Mouse (Mus musculus) left cerebral cortex, postnatal 10 days (tissue): ENCODE results near the gene Kif21b. TPM values are rescaled to one million over a fixed set of nuclear protein-coding genes. Genes with fewer than 3 reads are reported as not detected.
A peak's percentile ranks its signal among the peaks of the same experiment; 100 is the strongest.

Source experiments
- DNase-seq, 2 experiments: peaks; one replicate each; pipeline ENCODE4 v3.0.0; 2021 to 2022; ENCODE audit warnings: low spot score in 2 of 2, mixed read lengths in 1 of 2; ENCODE audit errors: extremely low spot score in 1 of 2
- intact Hi-C: fragments of 180-260 bp; cut with DNase I; formaldehyde crosslinking; loops from one replicate; pipeline ENCODE4 v1.15.1; 2025
- total RNA-seq, 2 experiments: library from RNA; stranded (reverse); gene quantifications; 2 replicates each; pipeline ENCODE4 v1.2.3; 2021

Kif21b gene
- total RNA-seq, 2 experiments from 2014 or later, result 329 to 393 TPM

GRCm38 (mm10) chr1:136126895-136127294 is 4.3 kb upstream of the Kif21b start:
- intact Hi-C loops, result no loop called here

GRCm38 (mm10) chr1:136127856-136128255 is 3.3 kb upstream of the Kif21b start:
- DNase-seq, result no peak
- intact Hi-C loops, result no loop called here

More at GRCm38 (mm10) chr1:136126895-136127294, 4.3 kb upstream of the Kif21b start:
- no peak for DNase-seq

GRCm38 (mm10) chr1:136128416-136128815 is 2.8 kb upstream of the Kif21b start:
- intact Hi-C loops, result no loop called here
- DNase-seq, result peak; percentile 58 to 75

GRCm38 (mm10) chr1:136128944-136129589 is 2.1 kb upstream of the Kif21b start:
- DNase-seq, result no peak
- intact Hi-C loops, result no loop called here

GRCm38 (mm10) chr1:136130107-136130506 is 1.1 kb upstream of the Kif21b start:
- intact Hi-C loops, result loop anchor here (5.0 kb wide), 1 partner anchor 78 kb away; the partner anchor contains the start of genes Ascl5 and Cacna1s
- DNase-seq, result peak in 1 of 2 experiments; percentile 69

GRCm38 (mm10) chr1:136131603-136132291 is 558 bp downstream of the Kif21b start:
- intact Hi-C loops, result loop anchor here (5.0 kb wide), 1 partner anchor 79 kb away; the partner anchor contains the start of genes Ascl5 and Cacna1s
- peak in 1 of 2 experiments; percentile 73 for DNase-seq

- intact Hi-C loops, result loop anchor here (5.0 kb wide), 1 partner anchor 80 kb away; the partner anchor contains the start of genes Ascl5 and Cacna1s
- no peak for DNase-seq
These were observed 1.4 kb downstream of the Kif21b start for GRCm38 (mm10) chr1:136132386-136133201.

- intact Hi-C loops, result loop anchor here (5.0 kb wide), 1 partner anchor 81 kb away; the partner anchor contains the start of genes Ascl5 and Cacna1s
- DNase-seq, result peak in 1 of 2 experiments; percentile 60
These were observed 2.5 kb downstream of the Kif21b start for GRCm38 (mm10) chr1:136133570-136134240.

- intact Hi-C loops, result loop anchor here (5.0 kb wide), 1 partner anchor 82 kb away; the partner anchor contains the start of genes Ascl5 and Cacna1s
- no peak for DNase-seq
These were observed 3.4 kb downstream of the Kif21b start for GRCm38 (mm10) chr1:136134547-136134946.

GRCm38 (mm10) chr1:136135046-136135445 is 3.9 kb downstream of the Kif21b start:
- DNase-seq, result no peak
- intact Hi-C loops, result no loop called here

GRCm38 (mm10) chr1:136135777-136136444 is 4.7 kb downstream of the Kif21b start:
- intact Hi-C loops, result no loop called here

GRCm38 (mm10) chr1:136136547-136136946 is 5.4 kb downstream of the Kif21b start:
- intact Hi-C loops, result no loop called here
- no peak for DNase-seq

More at GRCm38 (mm10) chr1:136135777-136136444, 4.7 kb downstream of the Kif21b start:
- DNase-seq, result no peak

GRCm38 (mm10) chr1:136137071-136137531 is 5.9 kb downstream of the Kif21b start:
- no peak for DNase-seq
- intact Hi-C loops, result no loop called here

GRCm38 (mm10) chr1:136137575-136137974 is 6.4 kb downstream of the Kif21b start:
- DNase-seq, result peak in 1 of 2 experiments; percentile 82
- intact Hi-C loops, result no loop called here

- intact Hi-C loops, result no loop called here
- no peak for DNase-seq
These were observed 7.1 kb downstream of the Kif21b start for GRCm38 (mm10) chr1:136138191-136138830.

- DNase-seq, result peak; percentile 84 to 88
- intact Hi-C loops, result no loop called here
These were observed 8.9 kb downstream of the Kif21b start for GRCm38 (mm10) chr1:136139990-136140640.
